Mouse (Mus musculus): Measurements from ENCODE around the gene Tacc2. TPM values are rescaled to one million over a fixed set of nuclear protein-coding genes. Genes with fewer than 3 reads are reported as not detected.

Gene Tacc2
- polyA plus RNA-seq, 1 experiment, result 57.5 TPM

DNA sequence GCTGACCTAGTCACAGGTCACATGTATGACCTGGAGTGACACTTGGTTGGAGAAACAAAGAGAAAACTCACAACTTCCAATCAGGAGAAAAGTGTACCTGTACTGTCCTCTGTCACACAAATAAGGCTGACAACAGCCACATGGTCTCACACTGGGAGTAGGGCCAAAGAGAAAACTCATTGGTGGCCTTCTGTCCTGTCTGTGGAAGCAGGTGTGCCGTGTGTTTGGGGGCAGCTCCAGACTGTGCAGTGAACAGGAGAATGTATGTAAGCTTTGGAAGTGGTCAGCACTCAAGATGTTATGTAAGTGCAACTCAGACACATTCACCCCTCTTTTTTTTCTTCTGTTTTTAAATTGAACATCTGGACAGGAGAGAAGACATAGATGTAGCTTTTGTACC is 124.1 kb downstream of the Tacc2 start:
- H3K4me3 ChIP-seq (ENCODE audit: low read depth, low read length), result no peak overlapping the region
- 69% methylated on average over 1 of the region's 1 CpGs for WGBS
- H3K36me3 ChIP-seq (ENCODE audit: control insufficient read depth, insufficient read depth, low read length), result no peaks in the 10 kb centered on the region; the same call in 1 of the 2 replicates
- H3K4me1 ChIP-seq (ENCODE audit: control insufficient read depth, insufficient read depth, insufficient read length, low read length), result no peaks in the 10 kb centered on the region
- no peak overlapping the region for H3K27ac ChIP-seq (ENCODE audit: insufficient read depth, low read depth, low read length)
- H3K27me3 ChIP-seq (ENCODE audit: control insufficient read depth, insufficient read depth, low read length), result no peaks in the 10 kb centered on the region
- no peak for TF ChIP-seq POLR2A (IDR thresholded peaks at IDR 0.05; ENCODE audit: low read depth, low read length)
- TF ChIP-seq CTCF (IDR thresholded peaks at IDR 0.05; ENCODE audit: extremely low read depth, insufficient read length, insufficient replicate concordance, low read depth, low read length), result no peak

DNA sequence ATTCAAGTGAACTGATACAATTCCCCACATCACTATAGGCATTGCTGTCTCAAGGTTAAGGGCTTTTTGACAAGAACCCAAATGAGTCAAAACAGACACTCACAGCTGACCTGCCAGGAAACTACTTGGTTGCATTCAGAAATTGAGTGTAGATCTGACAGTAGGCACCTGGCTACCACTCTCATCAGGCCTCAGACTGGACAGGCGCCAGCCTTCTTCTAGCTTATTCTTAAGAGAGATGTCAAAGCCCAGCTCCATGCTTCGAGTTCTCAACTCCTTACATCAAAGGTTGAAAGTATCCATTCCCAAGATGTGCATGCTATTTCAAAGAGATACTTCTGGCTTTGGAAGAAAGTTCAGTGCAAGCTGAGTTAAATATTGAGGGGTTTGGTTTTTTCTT is 128.0 kb downstream of the Tacc2 start:
- H3K27ac ChIP-seq (ENCODE audit: insufficient read depth, low read depth, low read length), result no peak overlapping the region
- H3K36me3 ChIP-seq (ENCODE audit: control insufficient read depth, insufficient read depth, low read length), result no peaks in the 10 kb centered on the region
- WGBS, result 79% methylated on average over 2 of the region's 2 CpGs
- peaks cover 17% of the 10 kb centered on the region; the same call in 1 of the 2 replicates for H3K4me1 ChIP-seq (ENCODE audit: control insufficient read depth, insufficient read depth, insufficient read length, low read length)
- TF ChIP-seq CTCF (IDR thresholded peaks at IDR 0.05; ENCODE audit: extremely low read depth, insufficient read length, insufficient replicate concordance, low read depth, low read length) (no peak), POLR2A (IDR thresholded peaks at IDR 0.05; ENCODE audit: low read depth, low read length) (no peak)
- H3K4me3 ChIP-seq (ENCODE audit: low read depth, low read length), result no peak overlapping the region
- H3K27me3 ChIP-seq (ENCODE audit: control insufficient read depth, insufficient read depth, low read length), result no peaks in the 10 kb centered on the region

DNA sequence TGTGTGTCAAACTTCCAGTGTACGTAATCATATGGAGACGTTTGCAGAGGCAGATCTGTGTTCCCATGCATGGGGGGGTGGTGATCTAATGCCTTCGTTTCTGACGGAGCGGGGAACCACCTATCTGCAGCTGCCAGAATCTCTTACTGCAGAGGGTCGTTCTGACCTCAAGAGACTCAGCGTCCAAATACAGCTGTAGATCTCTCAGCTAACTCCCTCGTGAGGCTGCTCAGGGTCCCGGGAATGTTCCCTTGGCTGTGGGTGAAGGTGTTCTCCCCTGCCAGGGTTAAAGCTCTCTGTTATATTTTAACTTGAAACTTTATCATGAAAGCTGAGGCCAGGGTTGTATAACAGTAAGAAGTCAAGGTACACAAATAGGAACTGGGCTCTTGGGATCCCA is 131.7 kb downstream of the Tacc2 start:
- H3K4me3 ChIP-seq (ENCODE audit: low read depth, low read length), result peak overlapping the region; percentile 48
- 19% methylated on average over 9 of the region's 9 CpGs for WGBS
- H3K27me3 ChIP-seq (ENCODE audit: control insufficient read depth, insufficient read depth, low read length), result no peaks in the 10 kb centered on the region
- no peaks in the 10 kb centered on the region for H3K36me3 ChIP-seq (ENCODE audit: control insufficient read depth, insufficient read depth, low read length)
- TF ChIP-seq POLR2A (IDR thresholded peaks at IDR 0.05; ENCODE audit: low read depth, low read length) (no peak), CTCF (IDR thresholded peaks at IDR 0.05; ENCODE audit: extremely low read depth, insufficient read length, insufficient replicate concordance, low read depth, low read length) (no peak)
- H3K27ac ChIP-seq (ENCODE audit: insufficient read depth, low read depth, low read length), result peak overlapping the region; percentile 72
- H3K4me1 ChIP-seq (ENCODE audit: control insufficient read depth, insufficient read depth, insufficient read length, low read length), result peaks cover 24% of the 10 kb centered on the region; the same call in 1 of the 2 replicates

DNA sequence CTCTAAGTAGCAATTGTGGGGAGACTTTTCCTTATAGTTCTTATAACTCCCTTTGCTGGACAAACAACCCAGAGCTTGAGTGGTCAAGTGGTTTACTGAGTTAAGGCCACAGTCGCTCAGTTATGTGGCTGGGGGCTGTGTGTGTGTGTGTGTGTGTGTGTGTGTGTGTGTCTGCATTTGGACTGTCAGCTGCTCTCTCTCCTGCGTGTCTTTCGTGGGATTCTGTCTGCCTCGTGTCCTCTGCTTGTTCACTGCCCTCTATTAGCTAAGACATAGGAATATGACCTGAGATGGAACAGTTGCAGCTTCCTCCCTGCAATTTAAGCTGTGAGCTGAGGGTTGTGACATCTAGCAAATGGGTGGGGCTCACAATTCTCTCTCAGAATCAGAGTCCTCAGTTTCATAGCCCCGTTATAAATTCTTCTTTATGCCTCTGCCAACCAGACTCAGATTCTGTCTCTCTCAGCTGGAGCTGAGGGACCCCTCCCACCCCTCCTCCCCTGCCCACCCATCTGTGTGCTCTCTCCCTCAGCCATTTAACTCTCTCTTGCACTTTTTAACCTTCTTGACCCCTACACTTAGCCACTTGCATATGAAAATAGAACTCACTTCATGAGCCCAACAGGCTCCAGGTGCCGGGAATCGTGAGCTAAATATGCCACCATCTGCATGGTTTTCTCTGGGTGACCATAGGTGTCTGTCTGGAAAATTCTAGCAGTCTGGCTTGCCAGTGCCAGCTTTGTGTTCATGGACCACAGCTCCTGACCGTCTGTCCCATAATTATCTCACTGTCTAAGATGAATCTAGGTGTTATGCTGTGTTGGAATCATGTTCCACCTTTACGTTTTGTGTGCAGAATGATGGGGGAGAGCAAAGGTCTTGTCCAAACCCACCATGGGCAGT is 132.4 kb downstream of the Tacc2 start:
- Histone ChIP-seq H3K4me1 (ENCODE audit: control insufficient read depth, insufficient read depth, insufficient read length, low read length) (peaks cover 24% of the 10 kb centered on the region; the same call in 1 of the 2 replicates), H3K27ac (ENCODE audit: insufficient read depth, low read depth, low read length) (peak overlapping the region; percentile 72), H3K4me3 (ENCODE audit: low read depth, low read length) (no peak overlapping the region), H3K36me3 (ENCODE audit: control insufficient read depth, insufficient read depth, low read length) (no peaks in the 10 kb centered on the region), H3K27me3 (ENCODE audit: control insufficient read depth, insufficient read depth, low read length) (no peaks in the 10 kb centered on the region)
- 25% methylated on average over 9 of the region's 9 CpGs for WGBS
- TF ChIP-seq POLR2A (IDR thresholded peaks at IDR 0.05; ENCODE audit: low read depth, low read length), result no peak
- TF ChIP-seq CTCF (IDR thresholded peaks at IDR 0.05; ENCODE audit: extremely low read depth, insufficient read length, insufficient replicate concordance, low read depth, low read length), result no peak

DNA sequence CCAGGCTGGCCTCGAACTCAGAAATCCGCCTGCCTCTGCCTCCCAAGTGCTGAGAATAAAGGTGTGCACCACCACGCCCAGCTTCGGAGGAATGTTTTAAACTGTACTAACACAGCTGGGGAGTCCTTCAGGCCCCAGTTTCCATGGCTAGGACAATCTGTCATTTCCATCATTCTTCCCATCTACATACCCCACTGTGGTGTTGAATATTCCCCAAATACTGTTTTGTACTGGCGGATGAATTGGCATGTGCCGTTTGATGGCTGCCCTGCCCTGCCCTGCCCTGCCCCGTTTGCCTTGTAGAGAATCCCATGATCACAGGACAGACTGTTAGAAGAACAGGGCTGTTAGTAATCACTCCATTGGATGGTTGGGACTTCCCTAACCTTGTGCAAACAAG is 134.6 kb downstream of the Tacc2 start:
- no peaks in the 10 kb centered on the region for H3K27me3 ChIP-seq (ENCODE audit: control insufficient read depth, insufficient read depth, low read length)
- H3K4me1 ChIP-seq (ENCODE audit: control insufficient read depth, insufficient read depth, insufficient read length, low read length), result peaks cover 24% of the 10 kb centered on the region; the same call in 1 of the 2 replicates
- H3K36me3 ChIP-seq (ENCODE audit: control insufficient read depth, insufficient read depth, low read length), result peaks cover 6% of the 10 kb centered on the region
- TF ChIP-seq CTCF (IDR thresholded peaks at IDR 0.05; ENCODE audit: extremely low read depth, insufficient read length, insufficient replicate concordance, low read depth, low read length) (no peak), POLR2A (IDR thresholded peaks at IDR 0.05; ENCODE audit: low read depth, low read length) (no peak)
- H3K4me3 ChIP-seq (ENCODE audit: low read depth, low read length), result no peak overlapping the region
- 47% methylated on average over 7 of the region's 7 CpGs for WGBS
- H3K27ac ChIP-seq (ENCODE audit: insufficient read depth, low read depth, low read length), result no peak overlapping the region; the same call in 1 of the 2 replicates

DNA sequence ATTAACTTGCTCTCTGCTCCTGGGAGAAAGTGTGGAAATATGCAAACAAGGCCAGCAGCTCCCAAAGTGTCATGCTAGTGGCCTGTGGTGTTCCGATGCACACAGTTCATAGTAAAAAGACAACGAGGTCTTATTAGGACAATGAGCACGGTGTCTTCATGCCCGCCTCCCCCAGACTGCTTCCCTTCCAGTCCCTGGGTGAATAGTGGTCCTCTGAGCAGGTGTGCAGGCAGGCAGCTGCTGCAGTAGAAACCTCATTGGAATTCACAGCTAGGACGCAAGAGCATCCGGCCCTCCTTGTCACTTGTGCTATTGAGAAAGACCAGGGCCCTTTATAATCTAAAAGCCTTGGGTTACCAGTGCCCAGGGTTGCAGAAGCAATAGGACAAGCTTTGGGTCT is 136.1 kb downstream of the Tacc2 start:
- Histone ChIP-seq H3K4me1 (ENCODE audit: control insufficient read depth, insufficient read depth, insufficient read length, low read length) (peaks cover 20% of the 10 kb centered on the region; the same call in 1 of the 2 replicates), H3K27ac (ENCODE audit: insufficient read depth, low read depth, low read length) (no peak overlapping the region), H3K36me3 (ENCODE audit: control insufficient read depth, insufficient read depth, low read length) (peaks cover 10% of the 10 kb centered on the region), H3K27me3 (ENCODE audit: control insufficient read depth, insufficient read depth, low read length) (no peaks in the 10 kb centered on the region), H3K4me3 (ENCODE audit: low read depth, low read length) (no peak overlapping the region)
- 86% methylated on average over 6 of the region's 6 CpGs for WGBS
- TF ChIP-seq CTCF (IDR thresholded peaks at IDR 0.05; ENCODE audit: extremely low read depth, insufficient read length, insufficient replicate concordance, low read depth, low read length), result no peak
- no peak for TF ChIP-seq POLR2A (IDR thresholded peaks at IDR 0.05; ENCODE audit: low read depth, low read length)

DNA sequence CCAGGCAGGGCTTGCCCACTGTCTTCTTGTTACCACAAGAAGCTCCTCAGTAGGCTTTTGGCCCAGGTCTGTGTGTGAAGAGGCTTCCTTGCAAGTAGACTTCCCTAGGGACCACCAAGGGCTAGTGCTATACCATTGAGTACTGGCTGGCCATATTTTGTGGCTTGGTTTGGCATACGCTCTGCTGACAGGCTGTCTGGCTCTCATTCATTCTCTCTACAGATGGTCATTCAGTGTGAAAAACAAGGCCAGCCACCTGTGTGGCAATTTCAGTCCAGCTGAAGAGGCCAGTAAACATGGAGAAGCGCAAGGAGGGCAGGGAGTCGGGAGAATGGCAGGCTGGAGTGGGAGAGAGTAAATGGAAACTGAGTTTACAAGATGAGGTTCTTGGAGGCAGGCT is 138.2 kb downstream of the Tacc2 start:
- Histone ChIP-seq H3K4me1 (ENCODE audit: control insufficient read depth, insufficient read depth, insufficient read length, low read length) (peaks cover 10% of the 10 kb centered on the region), H3K27me3 (ENCODE audit: control insufficient read depth, insufficient read depth, low read length) (no peaks in the 10 kb centered on the region), H3K36me3 (ENCODE audit: control insufficient read depth, insufficient read depth, low read length) (peaks cover 10% of the 10 kb centered on the region), H3K4me3 (ENCODE audit: low read depth, low read length) (no peak overlapping the region), H3K27ac (ENCODE audit: insufficient read depth, low read depth, low read length) (no peak overlapping the region)
- 95% methylated on average over 3 of the region's 3 CpGs for WGBS
- TF ChIP-seq POLR2A (IDR thresholded peaks at IDR 0.05; ENCODE audit: low read depth, low read length), result no peak
- TF ChIP-seq CTCF (IDR thresholded peaks at IDR 0.05; ENCODE audit: extremely low read depth, insufficient read length, insufficient replicate concordance, low read depth, low read length), result no peak

All from small intestine, adult 2 months (tissue).